In the genomic region with DNA sequence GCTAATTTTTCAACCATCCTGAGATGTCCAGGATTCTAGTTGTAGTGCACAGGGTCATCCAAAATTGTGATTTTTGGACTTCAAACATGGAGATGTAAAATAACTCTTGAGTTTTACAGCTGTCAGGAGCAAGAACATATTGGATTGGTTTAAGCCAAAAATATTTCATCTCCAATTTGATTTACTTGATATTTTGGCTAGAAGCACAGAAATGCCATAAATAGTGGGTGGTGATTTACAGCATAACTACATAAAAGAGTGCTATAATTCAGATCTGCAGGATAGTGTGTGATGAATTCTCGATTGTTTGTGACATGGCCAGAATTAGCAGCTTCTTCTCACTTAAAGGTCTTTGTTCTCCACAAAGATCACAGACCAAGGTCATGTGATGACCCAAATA, we compare ENCODE assay signal across 28 mouse cellular contexts.
A peak's percentile ranks its signal among the peaks of the same experiment; 100 is the strongest.
DNase-seq lines count a peak whose midpoint lies in the region; ATAC-seq and TF ChIP-seq lines count a peak whose summit lies in the region.
"Had no signal": no experiment of that assay in that cellular context is flagged by ENCODE, and none has a peak within 500 bp of the region (broad histone marks: within the 10 kb centered on the region; RNA-seq: fewer than 3 reads in every experiment).

No protein-coding gene starts in this region.

- intact Hi-C loops in gastrocnemius, adult 2 months (cut with DNase I): no loop called here

- ATAC-seq in kidney, embryonic 14.5 days (ENCODE audit: low FRiP score, low TSS enrichment): 0 out of 2 replicates have a peak, but pooled peaks have one; percentile 24
- ATAC-seq: forebrain, embryonic 15.5 days; hindbrain, postnatal 0 days; inflammation-experienced regulatory T-cells, adult 6 months; intestine, embryonic 16.5 days; Patski had no signal

- H3K27ac ChIP-seq in kidney, embryonic 14.5 days (ENCODE audit: low read depth, low read length): no peak overlapping the region
- H3K27ac ChIP-seq in gastrocnemius, adult 2 months: no peak overlapping the region
- H3K27ac ChIP-seq: embryonic facial prominence, embryonic 10.5 days; embryonic facial prominence, embryonic 13.5 days; forebrain, embryonic 10.5 days; forebrain, embryonic 15.5 days; heart, adult 2 months; heart, embryonic 10.5 days; heart, embryonic 13.5 days; hindbrain, embryonic 14.5 days; hindbrain, postnatal 0 days had no signal

- H3K9ac ChIP-seq in kidney, embryonic 14.5 days (ENCODE audit: low read depth, low read length): no peak overlapping the region
- H3K9ac ChIP-seq: embryonic facial prominence, embryonic 13.5 days; forebrain, embryonic 15.5 days; heart, embryonic 13.5 days; hindbrain, embryonic 14.5 days had no signal

- no peaks in the 10 kb centered on the region for H3K4me1 ChIP-seq in kidney, embryonic 14.5 days (ENCODE audit: control insufficient read depth, insufficient read depth, low read length)
- H3K4me1 ChIP-seq: embryonic facial prominence, embryonic 10.5 days; embryonic facial prominence, embryonic 13.5 days; forebrain, embryonic 10.5 days; forebrain, embryonic 15.5 days; heart, embryonic 10.5 days; heart, embryonic 13.5 days had no signal

- no peaks in the 10 kb centered on the region for H3K36me3 ChIP-seq in kidney, embryonic 14.5 days (ENCODE audit: control insufficient read depth, insufficient read depth, low read length)
- H3K36me3 ChIP-seq: embryonic facial prominence, embryonic 10.5 days; embryonic facial prominence, embryonic 13.5 days; forebrain, embryonic 10.5 days; forebrain, embryonic 15.5 days; heart, embryonic 10.5 days; heart, embryonic 13.5 days had no signal

- WGBS in kidney, embryonic 14.5 days: 53% methylated on average over 1 of the region's 1 CpGs

- no peak overlapping the region for H3K4me3 ChIP-seq in kidney, embryonic 14.5 days (ENCODE audit: low read length)
- no peak overlapping the region for H3K4me3 ChIP-seq in gastrocnemius, adult 2 months
- H3K4me3 ChIP-seq: embryonic facial prominence, embryonic 10.5 days; embryonic facial prominence, embryonic 13.5 days; forebrain, embryonic 10.5 days; forebrain, embryonic 15.5 days; heart, adult 2 months; heart, embryonic 10.5 days; heart, embryonic 13.5 days had no signal

- H3K4me2 ChIP-seq in kidney, embryonic 14.5 days (replicated peaks; ENCODE audit: low read depth, low read length): no peak overlapping the region
- H3K4me2 ChIP-seq: embryonic facial prominence, embryonic 13.5 days; forebrain, embryonic 15.5 days; heart, embryonic 13.5 days; hindbrain, embryonic 14.5 days had no signal

- DNase-seq in kidney, postnatal 25 days: no peak
- DNase-seq in NIH3T3 (ENCODE audit: low read depth): peak; percentile 57
- DNase-seq in brain, adult 2 months (ENCODE audit: low read depth, low spot score): peak; percentile 29
- DNase-seq in gastrocnemius, adult 2 months: no peak
- DNase-seq in heart, adult 18-20 months: no peak
- DNase-seq: adrenal gland, adult 2 months; adrenal gland, postnatal 14 days; cerebellum, adult 11-12 months; cerebellum, adult 8-10 months; cerebellum, postnatal 10 days; cerebellum, postnatal 36 days; embryo, embryonic 11 days; gastrocnemius, postnatal 25 days; heart, adult 2 months; heart, postnatal 14 days; heart, postnatal 4 days had no signal

- H3K27me3 ChIP-seq in kidney, embryonic 14.5 days (ENCODE audit: control insufficient read depth, insufficient read depth, low read length): no peaks in the 10 kb centered on the region
- H3K27me3 ChIP-seq: embryonic facial prominence, embryonic 13.5 days; forebrain, embryonic 15.5 days; heart, embryonic 13.5 days; Patski had no signal

- no peaks in the 10 kb centered on the region for H3K9me3 ChIP-seq in kidney, embryonic 14.5 days (ENCODE audit: control insufficient read depth, low read length)
- H3K9me3 ChIP-seq: embryonic facial prominence, embryonic 10.5 days; embryonic facial prominence, embryonic 13.5 days; forebrain, embryonic 10.5 days; forebrain, embryonic 15.5 days; heart, embryonic 10.5 days; heart, embryonic 13.5 days had no signal

- no peak for TF ChIP-seq CTCF in gastrocnemius, adult 2 months (IDR thresholded peaks at IDR 0.05)

Comparison
In these comparisons a context has a peak if more than half of its experiments do, and no peak if none do; other contexts are left out.
1. DNase-seq: peak in NIH3T3 (single experiment) and brain, adult 2 months (single experiment); none in kidney, postnatal 25 days (0 of 2), gastrocnemius, adult 2 months (single experiment) and heart, adult 18-20 months (0 of 2).